Mouse (Mus musculus) right cerebral cortex, postnatal 10 days (tissue): ENCODE measurements at regions not wholly inside any gene's neighbourhood (a gene's known extent, or its start where the extent isn't known, plus 50 kb on each side); places are given as distances from the start of the nearest gene placed in this dataset.
A peak's percentile ranks its signal among the peaks of the same experiment; 100 is the strongest.

ENCODE experiments used
- DNase-seq, 2 experiments: peaks; one replicate each; pipeline ENCODE4 v3.0.0; 2021; ENCODE audit warnings: low spot score in 2 of 2

DNA sequence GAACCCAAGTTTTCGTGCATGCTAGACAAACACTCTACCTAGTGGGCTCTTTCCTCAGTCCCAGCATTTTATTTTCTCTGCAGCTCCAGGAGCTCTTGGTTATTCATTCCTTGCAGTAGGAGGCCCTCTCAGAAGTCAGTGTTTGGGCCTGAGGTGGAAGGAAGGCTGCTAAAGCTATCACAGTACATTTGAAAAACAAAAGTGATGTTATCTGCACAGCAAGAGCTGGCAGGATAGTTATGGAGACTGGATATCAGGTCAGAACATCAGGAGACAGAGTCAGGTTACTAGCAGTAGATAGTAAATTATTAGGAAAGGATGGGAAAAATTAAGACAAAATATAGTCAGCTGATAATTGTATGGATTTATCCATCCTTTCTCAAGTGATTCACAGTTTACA, 152.2 kb downstream of the Mtx2 start:
- DNase-seq: no peak

DNA sequence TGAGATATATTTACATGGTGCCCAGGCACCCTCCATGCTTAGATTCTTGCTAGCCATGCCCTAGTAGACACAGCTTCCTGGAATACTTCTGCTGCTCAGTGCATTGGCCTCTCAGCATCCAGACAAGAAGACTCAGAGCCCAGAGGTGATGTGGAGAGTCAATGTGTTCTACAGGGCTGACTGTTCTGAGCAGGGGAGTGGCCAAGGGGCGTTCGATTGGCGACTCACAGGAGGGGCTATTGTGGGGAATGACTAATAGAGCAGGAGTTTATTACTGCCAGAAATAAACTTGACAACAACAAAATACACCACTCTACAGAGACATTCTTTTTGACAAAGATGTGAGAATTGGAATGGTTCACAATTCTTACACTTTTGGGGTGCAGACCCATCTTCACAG, 156.3 kb downstream of the Mtx2 start:
- DNase-seq: no peak

DNA sequence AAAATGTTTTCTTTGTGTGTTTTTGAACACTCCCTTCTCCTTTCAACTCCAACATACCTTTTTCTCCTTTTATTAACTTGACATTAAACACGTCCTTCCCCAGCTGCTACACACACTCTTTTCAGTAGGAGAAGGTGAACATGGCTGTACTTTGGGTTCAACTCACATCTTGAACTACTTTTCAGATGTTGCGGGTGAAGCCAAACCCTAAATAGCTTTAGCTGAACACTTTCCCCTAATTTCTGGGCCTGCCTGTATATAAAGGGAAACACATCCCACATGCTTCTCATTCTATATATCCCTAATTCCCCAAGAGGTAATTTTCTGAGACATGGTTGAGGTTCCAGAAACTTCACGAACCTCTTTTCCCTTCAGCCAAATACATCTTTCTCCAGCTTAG, 168.2 kb downstream of the Mtx2 start:
- DNase-seq: no peak

DNA sequence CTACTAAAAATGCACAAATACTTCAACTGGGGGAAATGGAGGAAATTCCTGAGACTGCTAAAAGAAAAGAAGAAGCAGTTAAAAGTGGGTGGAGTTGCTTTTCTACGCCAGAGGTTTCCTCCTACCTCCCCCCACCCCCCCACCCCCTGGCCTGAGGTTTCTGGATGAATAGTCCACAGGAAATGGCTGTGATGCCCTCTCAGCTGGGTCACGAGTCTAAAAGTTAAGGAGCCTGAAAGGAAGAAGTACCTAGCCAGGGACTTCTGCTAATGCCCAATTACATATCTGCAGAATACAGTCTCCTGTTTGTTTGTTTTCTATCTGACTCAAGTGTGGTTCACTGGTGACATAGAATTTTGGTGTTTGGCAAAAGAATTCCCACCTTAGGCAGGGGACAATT, 169.4 kb downstream of the Mtx2 start:
- no peak for DNase-seq

DNA sequence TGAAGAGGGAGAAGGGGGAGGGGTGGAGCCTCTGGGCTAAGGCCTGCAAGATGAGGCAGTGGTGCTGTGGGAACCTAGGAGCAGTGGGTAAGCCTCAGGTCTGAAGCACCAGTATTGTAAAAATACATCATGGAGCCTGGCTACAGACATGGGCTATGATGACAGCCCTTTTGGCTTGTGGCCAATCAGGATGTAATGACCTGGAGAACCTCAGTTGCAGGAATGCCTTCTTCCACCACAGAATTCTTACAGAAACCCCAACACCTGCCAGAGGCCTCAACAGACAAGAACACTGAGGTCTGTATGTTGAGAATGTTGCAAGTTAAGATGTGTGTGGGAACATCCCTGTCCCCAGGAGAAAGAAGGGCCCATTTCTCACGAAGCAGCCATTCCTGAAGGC, 172.1 kb downstream of the Mtx2 start:
- DNase-seq: no peak

DNA sequence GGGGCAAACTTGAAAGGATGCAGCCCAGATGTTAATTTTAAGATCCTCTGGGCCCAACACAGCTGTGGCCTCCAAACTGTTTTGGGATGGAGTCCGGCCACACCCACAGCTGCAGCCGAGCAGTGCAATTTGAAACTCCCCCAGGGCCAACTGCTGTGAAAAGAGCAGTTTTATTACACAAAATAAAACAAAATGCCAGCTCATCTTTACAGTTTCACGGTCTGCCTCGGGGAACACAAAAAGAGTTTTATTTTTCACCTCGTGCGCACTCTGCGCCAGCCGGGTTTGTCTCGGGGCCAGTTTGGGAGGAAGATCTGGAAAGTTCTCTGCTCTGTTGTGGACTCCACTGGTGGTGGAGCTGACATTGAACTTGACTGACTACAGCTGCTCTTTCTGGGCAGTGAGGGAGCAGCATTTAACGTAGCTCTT, 174.8 kb downstream of the Mtx2 start:
- DNase-seq: no peak

DNA sequence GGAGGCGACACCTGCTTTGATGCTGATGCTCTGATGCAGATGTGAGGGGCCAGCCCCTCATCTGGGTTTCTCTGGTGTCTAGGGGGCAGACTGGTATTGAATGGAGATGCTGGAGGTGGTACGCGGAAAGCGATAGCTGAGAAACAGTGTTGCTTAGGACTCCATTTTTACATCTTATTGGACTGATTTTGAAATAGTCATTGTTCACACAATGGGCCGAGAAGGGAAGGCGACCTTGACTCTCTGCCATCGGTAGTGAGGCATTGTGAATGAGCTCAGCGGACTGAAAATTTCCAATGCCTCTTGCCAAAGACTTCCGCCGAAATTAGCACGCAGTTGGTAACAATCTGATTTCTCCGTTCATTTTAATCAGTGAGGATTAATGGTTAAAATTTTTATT, 177.0 kb downstream of the Mtx2 start:
- DNase-seq: no peak

DNA sequence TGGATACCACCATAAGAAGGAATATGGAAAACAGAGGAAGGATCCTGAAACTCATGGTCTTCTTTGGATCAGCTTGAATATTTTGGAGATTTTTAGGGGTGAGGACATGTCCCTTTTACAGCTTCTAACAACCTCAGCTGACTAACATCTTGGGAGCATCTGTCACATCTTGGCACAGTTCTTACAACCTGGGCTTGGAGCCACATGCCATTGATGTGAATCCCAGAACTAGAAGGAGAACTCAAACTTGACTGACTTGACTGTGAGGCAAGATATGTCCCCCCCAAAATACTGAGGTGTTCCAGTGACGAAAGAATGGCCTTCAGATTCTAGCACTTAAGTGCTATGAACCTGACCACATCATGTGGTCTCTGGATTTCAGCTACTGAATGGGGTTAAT, 182.5 kb downstream of the Mtx2 start:
- no peak for DNase-seq

DNA sequence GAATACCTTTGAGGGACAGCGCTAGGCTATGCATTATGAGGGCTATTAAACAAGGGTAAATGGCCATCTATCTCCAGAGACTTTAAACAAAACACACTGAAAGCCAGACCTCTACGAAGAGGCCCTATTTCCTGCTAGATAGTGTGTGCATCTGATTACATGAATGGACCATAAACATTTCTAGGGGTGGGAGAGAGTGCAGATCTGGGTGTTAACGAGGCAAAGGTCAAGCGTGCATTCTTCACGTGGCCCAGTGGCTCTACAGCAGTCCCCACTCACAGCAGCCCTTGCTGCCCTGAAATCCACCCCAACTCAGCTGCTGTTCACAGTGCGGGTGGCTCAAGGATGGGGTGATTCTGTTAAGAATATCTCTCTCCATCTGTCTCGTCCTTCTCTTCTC, 185.0 kb downstream of the Mtx2 start:
- DNase-seq: no peak

DNA sequence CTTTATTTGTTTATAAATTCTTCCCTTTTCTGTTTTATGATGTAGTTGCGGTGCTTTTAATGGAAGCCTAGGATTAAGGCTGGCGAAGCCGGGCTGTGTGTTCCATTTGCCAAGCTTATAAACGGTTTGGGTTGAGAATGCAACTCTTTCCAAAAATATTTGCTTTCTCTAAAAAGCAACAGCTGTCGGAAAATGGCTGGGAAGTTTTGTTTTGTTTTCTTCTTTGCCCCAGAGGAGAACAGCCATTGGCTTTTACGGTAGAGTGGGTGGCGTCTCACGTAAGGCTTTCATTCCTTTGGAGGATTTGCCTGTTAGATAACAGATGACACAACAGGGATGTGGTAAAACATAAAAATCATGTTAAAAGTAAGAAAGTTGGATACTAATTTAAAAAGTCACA, 186.4 kb downstream of the Mtx2 start:
- DNase-seq: no peak

DNA sequence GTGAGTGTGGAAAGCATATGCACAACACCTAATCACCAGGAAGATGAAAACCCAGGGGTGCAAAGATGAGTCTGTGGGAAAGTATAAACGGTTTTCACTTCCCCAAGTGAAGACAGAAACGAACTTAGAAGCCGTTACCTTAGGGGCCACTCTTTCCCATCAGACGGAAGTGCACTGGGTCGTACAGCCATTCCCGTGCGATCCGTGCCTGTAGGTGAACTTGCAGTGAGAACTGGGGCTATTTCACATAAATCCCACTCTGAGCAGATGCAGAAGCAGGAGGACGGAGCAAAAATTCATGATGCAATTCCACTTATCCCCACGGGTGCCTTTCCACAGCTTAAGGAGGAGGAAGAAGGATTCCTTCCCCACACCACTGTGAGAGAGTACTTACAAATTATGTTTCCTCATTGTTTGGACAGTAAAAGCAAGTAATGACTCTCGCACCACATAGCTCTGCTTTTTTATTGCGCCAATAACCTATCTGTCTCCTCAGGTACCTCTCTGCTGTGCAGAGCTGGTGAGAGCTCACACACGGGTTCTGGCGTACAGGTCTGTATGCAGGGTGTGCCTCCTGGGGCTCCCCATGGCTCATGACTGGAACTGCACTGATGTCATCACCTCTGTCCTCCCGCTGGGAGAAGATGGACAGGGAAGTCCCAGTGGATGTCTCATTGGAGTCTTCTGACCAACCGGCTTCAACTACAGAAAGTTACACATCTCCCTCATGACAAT, 189.6 kb downstream of the Mtx2 start:
- no peak for DNase-seq

DNA sequence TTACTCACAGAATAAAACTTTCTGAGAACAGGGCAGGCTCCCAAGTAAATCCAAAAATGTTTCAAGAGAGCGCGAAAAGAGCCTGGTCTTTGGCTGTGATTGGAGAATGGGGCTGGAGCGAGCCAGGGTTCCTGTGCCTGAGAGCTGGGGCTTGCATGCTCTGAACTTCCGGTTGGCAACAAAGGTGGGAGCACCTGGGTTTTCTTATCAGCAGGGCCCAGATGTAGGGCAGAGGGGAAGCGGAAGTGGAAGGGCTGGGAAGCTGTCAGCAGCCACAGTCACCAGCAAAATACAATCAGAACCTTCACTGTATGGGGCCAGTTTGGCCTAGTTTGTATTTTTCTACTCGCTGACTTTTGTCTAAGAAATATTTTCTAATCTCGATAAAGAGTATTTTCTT, 193.9 kb downstream of the Mtx2 start:
- DNase-seq: no peak

DNA sequence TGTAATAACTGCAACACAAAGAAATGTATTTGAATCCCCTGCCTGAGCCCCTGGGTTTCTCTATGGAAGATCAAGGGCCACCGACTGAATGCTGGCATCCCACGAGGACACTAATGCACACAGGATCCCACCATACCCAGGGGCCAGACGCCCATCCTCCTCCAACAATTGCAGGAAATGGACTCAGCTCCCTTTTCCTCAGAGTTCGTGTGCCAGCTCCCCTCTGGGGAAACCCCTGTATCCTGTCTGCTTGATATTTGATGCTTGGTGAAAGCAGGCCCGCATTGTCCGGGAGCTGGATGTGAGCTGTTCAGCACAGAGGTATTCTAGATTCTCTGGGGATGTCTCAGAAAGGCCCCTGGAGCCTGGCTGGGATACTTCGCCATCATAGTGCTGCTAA, 196.0 kb downstream of the Mtx2 start:
- no peak for DNase-seq

DNA sequence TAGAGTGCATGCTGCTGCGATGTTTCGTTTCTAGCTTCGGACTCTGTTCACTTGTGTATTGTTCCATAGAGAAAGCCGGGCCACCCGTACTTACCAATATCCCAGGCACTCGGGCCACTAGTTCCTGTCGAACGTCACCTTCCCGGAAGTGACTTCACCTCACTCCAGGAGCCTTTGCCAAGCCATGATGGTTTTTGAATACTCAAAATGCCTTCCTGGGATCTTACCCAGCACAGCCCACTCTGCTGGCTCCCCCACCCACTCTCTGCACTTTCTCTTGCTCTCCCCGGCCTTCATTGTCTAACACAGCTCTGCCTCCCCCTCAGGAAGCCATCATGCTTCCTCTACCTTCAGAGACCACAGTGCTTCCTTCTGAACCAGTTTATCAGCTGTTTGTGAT, 202.5 kb downstream of the Mtx2 start:
- no peak for DNase-seq

DNA sequence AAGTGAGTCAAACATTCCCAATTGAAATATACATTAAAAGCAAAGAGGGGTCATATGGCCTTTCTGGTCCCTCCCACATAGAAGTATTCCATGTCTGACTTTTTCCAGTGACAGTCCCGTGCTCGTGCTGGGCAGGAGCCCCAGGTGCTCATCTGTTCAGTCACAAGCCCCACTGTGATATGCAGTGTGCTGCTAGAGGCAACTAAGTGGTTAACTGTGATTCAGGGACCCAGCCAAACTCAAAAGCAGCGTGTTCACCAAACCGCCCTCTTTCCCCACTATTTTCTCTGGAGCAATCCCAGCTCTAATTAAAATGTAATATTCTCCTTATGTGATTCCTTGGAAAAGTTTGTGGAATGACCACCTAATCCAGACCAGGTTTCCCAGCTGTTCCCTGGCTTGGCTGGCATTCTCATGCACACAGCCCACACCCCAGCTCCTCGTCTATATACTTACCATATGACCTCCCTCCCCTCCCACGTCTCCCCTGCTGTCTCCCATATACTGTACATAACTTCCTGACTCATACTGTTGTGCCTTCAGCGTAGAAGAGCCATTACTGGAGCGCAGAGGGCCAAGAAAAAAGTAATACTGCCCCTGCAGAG, 203.6 kb downstream of the Mtx2 start:
- DNase-seq: no peak

DNA sequence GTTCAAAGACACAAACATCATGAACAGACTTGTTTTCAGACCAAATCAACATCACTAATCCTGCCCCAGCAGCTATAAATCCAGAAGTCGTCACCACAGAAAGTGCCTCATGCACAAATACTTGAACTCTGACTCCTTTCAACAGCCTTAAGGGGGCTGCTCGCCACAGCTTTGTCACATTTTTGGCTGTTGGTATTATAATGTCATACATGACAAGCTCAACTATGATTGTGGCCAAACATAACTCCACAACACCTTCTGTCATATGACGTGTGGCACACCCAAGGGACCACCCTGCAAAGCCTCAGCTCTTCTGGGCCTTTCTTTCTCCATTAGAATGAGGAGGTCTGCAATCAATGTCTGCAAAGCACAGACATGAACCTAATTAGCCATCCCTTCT, 209.1 kb downstream of the Mtx2 start:
- DNase-seq: no peak

DNA sequence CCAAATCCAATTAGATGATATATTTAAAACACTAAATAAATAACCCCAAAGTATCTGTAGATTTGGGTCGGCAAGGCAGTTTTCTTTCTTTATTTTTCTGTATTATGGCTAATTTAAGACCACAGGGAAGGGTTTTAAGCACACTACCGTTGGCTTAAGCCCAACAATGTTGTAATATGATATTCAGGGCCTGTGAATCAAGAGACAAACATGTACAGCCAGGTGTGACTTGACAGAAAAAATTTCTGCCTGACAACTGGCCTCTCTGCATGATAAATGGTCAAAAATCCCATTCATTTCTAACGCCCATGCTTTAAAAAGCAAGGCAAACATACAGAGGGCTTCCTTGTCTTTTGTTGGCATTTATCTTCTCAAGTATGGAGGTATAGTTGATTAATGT, 213.5 kb downstream of the Mtx2 start:
- no peak for DNase-seq

DNA sequence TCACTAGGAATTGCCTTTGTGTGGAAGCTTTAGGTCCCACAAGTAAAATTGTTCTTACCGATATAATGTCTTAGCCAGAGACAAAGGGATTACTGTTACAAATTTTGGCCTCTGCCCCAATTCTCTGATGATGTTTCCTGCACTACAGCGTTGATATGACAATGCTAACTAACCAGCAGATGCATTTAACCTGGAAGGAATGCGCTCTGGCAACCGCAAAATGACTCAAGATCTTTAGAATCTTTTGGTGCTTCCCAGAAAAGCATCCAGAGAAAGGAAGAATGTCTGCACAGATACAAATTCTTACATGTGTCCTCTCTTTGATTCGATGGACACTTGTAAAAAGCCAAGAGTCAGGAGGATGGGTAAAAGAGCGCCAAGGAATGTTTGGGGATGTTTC, 221.3 kb downstream of the Mtx2 start:
- no peak for DNase-seq

DNA sequence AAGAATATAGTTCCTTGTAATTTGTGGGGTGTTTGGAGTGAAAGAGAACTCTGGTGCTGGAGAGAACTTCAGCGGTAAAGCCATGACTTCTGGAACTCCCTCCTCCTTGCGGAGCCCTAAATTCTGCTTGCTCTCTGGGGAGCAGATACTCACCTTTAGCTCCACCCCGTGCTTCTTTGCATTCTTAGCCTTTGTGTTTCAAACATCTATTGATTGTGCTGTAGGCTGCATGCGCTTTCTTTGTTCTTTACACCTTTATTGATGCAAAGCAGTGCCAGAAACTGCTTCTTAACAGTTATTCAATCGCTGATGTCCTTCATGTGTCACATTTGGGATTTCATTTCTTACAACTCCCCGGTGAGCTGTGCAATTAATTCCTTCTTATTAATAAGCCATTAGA, 222.5 kb downstream of the Mtx2 start:
- no peak for DNase-seq

DNA sequence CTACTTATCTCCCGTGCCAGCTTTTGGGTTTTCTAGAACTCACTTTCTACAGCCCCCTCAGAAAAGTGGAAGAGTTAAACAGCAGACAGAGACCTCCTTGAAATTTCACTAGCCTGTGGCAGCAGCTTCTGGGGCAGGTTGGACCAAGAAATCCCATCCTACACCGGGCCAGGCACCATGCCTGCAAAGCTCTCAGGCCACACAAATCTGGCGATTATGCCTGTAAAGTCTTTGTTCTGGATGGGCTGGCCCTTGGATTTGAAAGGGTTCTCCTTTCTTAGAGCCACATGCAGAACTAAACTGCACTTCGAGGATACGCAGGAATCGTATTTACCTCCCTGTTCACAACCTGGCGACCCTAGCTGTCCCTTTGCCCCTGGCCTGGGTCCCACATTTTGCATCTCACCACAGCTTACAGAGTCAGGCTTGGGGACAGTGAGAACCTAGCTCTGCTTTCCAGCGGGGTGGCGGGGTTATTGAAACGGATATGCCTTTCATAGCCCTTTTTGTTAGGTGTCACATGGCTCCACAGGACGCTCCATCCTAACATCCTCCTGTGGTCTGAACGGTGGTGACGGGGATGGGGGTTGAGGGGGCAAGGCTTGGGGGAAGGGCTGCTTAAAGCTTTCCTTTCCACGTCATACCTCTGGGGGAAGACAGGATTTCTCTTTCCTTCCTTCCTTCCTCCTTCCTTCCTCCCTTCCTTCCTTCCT, 229.0 kb downstream of the Mtx2 start:
- DNase-seq: peak in 1 of 2 experiments; percentile 32

DNA sequence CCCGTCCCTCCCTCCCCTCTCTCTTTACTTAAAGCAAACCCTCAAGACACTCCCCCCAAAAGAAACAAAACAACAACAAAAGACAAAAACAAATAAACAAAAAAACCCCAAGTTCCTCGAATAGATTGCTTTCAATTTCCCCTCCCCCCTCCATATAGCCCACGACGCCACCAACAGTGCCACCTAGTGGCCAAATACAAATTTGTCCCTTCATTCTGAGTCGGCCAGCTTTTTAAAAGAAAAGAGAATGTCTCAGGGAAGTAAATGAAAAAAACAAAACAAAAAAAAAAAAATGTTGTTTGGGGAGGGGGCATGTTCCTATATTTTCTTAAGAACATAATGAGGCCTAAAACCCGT, 229.6 kb downstream of the Mtx2 start:
- peak; percentile 39 to 67 for DNase-seq

DNA sequence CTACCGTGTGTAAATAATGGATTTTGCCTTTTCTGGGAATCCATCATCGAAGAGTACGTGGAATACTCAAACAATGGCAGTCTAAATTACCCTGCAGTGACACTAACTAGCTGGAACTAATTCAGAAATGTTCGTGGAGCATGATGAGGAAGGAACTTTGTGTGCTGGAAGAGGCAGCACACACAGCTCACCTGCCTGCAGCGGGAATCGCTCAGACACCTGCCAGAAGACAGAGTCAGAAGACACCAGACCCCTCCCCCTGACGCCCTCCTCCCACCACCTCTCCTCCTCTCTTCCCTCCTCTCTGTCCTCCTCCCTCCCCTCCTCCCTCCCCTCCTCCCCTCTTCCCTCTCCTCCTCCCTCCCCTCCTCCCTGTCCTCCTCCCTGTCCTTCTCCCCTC, 235.4 kb downstream of the Mtx2 start:
- no peak for DNase-seq

DNA sequence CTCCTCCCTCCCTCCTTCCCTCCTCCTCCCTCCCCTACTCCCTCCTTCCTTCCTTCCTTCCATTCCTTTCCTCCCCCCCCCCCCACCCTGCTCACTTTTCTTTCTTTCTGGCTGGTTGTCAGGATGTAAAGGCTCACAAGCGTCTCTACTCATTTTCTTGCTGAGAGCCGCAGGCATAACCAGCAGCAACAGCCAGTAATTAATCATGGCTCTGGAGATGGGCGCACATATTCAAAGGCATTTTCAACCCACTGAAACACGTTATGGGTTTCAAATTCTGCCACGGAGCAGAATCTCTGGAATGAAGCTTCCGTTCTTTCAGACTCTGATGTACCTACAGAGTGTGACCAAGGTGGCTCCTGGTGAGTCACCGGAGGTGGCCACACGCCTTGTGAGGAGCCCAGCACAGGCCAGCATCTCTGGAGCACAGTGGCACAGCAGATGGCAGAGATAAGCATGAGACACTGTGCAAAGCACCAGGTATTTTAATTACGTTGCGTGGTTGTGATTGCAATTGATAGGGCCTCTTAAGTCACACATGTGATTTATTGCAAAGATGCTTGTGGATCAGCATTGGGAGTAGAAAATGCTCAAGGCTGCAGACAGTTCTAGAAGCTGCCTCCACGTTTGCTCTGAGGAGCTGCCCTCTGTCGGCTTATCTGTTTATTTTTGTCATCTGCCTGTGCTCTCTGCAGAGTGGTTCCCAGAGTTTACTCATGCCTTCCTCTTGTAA, 236.0 kb downstream of the Mtx2 start:
- no peak for DNase-seq
